Mouse (Mus musculus) kidney, embryonic 16.5 days (tissue): ENCODE measurements at regions not wholly inside any gene's neighbourhood (a gene's known extent, or its start where the extent isn't known, plus 50 kb on each side); places are given as distances from the start of the nearest gene placed in this dataset.
A peak's percentile ranks its signal among the peaks of the same experiment; 100 is the strongest.

Experiments
- ATAC-seq: fragments of 200-750 bp; cut with Nextera tagmentation; 2 replicates; pipeline ENCODE4 v1.8.0; 2017; ENCODE audit warnings: moderate TSS enrichment; ENCODE audit not compliant: low FRiP score, low TSS enrichment
- H3K27ac ChIP-seq: fragments of 300-500 bp; sonication (generic); 2 replicates; pipeline ENCODE4 v1.5.1; 2014; ENCODE audit warnings: low read length
- H3K27me3 ChIP-seq: fragments of 300-500 bp; sonication (generic); 2 replicates; pipeline ENCODE4 v1.6.1; 2014; ENCODE audit warnings: low read length, control low read depth, mixed read lengths; ENCODE audit not compliant: insufficient read depth
- H3K36me3 ChIP-seq: fragments of 300-500 bp; sonication (generic); 2 replicates; pipeline ENCODE4 v1.6.1; 2014; ENCODE audit warnings: low read length, control low read depth, mixed read lengths; ENCODE audit not compliant: insufficient read depth
- H3K4me1 ChIP-seq: fragments of 300-500 bp; sonication (generic); 2 replicates; pipeline ENCODE4 v1.6.1; 2014; ENCODE audit warnings: low read length, control low read depth, mixed read lengths; ENCODE audit not compliant: insufficient read depth
- H3K4me2 ChIP-seq: fragments of 300-500 bp; sonication (generic); replicated peaks from 2 replicates; pipeline ENCODE4 v1.6.1; 2014; ENCODE audit warnings: low read depth, low read length
- H3K4me3 ChIP-seq: fragments of 300-500 bp; sonication (generic); 2 replicates; pipeline ENCODE4 v1.5.1; 2014; ENCODE audit warnings: mild to moderate bottlenecking, low read length
- H3K9ac ChIP-seq: fragments of 300-500 bp; sonication (generic); replicated peaks from 2 replicates; pipeline ENCODE4 v1.6.1; 2014; ENCODE audit warnings: low read length
- H3K9me3 ChIP-seq: fragments of 300-500 bp; sonication (generic); 2 replicates; pipeline ENCODE4 v1.6.1; 2016; ENCODE audit warnings: low read length, control low read depth
- WGBS: fragments of 180-500 bp; shearing (Covaris S2); extraction: QIAGEN DNeasy Blood & Tissue Kit; methylation state at CpG from one replicate; pipeline ENCODE4 v1.1.7; 2014; 5-methylcytosine and 5-hydroxymethylcytosine counted together

GRCm38 (mm10) chr11:89206788-89207187 lies 95.3 kb downstream of the Nog start:
- WGBS = 39% methylated on average over 3 of the region's 3 CpGs
- Histone ChIP-seq H3K27ac (no peak overlapping the region), H3K9ac (no peak overlapping the region), H3K27me3 (no peaks in the 10 kb centered on the region), H3K4me1 (peaks cover 8% of the 10 kb centered on the region; the same call in 1 of the 2 replicates), H3K9me3 (no peaks in the 10 kb centered on the region), H3K36me3 (no peaks in the 10 kb centered on the region), H3K4me2 (no peak overlapping the region), H3K4me3 (no peak overlapping the region)
- no peak for ATAC-seq

- no peak overlapping the region for H3K4me2 ChIP-seq
- H3K27me3 ChIP-seq = no peaks in the 10 kb centered on the region
- WGBS = 59% methylated on average over 7 of the region's 7 CpGs
- no peak overlapping the region for H3K9ac ChIP-seq
- H3K27ac ChIP-seq = no peak overlapping the region
- no peaks in the 10 kb centered on the region for H3K9me3 ChIP-seq
- H3K4me1 ChIP-seq = peaks cover 7% of the 10 kb centered on the region; the same call in 1 of the 2 replicates
- no peak for ATAC-seq
- no peaks in the 10 kb centered on the region for H3K36me3 ChIP-seq
- no peak overlapping the region for H3K4me3 ChIP-seq
These were observed 97.1 kb downstream of the Nog start for GRCm38 (mm10) chr11:89204948-89205545.

GRCm38 (mm10) chr11:89200458-89200857 lies 101.7 kb downstream of the Nog start:
- WGBS = 95% methylated on average over 3 of the region's 3 CpGs
- H3K9me3 ChIP-seq = no peaks in the 10 kb centered on the region
- no peak overlapping the region for H3K9ac ChIP-seq
- ATAC-seq = no peak
- no peak overlapping the region for H3K4me2 ChIP-seq
- no peaks in the 10 kb centered on the region for H3K4me1 ChIP-seq
- no peaks in the 10 kb centered on the region for H3K36me3 ChIP-seq
- H3K27me3 ChIP-seq = no peaks in the 10 kb centered on the region
- no peak overlapping the region for H3K4me3 ChIP-seq
- H3K27ac ChIP-seq = no peak overlapping the region

GRCm38 (mm10) chr11:89192815-89193214 lies 109.3 kb downstream of the Nog start:
- Histone ChIP-seq H3K27ac (no peak overlapping the region), H3K9ac (no peak overlapping the region), H3K4me3 (no peak overlapping the region), H3K36me3 (no peaks in the 10 kb centered on the region), H3K9me3 (no peaks in the 10 kb centered on the region), H3K4me2 (no peak overlapping the region), H3K27me3 (peaks cover 4% of the 10 kb centered on the region; the same call in 1 of the 2 replicates), H3K4me1 (no peaks in the 10 kb centered on the region)
- no peak for ATAC-seq
- 86% methylated on average over 3 of the region's 3 CpGs for WGBS

GRCm38 (mm10) chr11:89186911-89187621 lies 113.4 kb downstream of the Gm525 start:
- peak; percentile 96 for ATAC-seq
- WGBS = 5% methylated on average over 26 of the region's 26 CpGs
- Histone ChIP-seq H3K36me3 (no peaks in the 10 kb centered on the region), H3K4me1 (peaks cover 20% of the 10 kb centered on the region), H3K9ac (peak overlapping the region; percentile 35; the same call in 1 of the 2 replicates), H3K4me3 (peak overlapping the region; percentile 23), H3K27ac (peak overlapping the region; percentile 48), H3K27me3 (peaks cover 7% of the 10 kb centered on the region), H3K4me2 (peak overlapping the region; percentile 49), H3K9me3 (no peaks in the 10 kb centered on the region)

- no peak overlapping the region for H3K27ac ChIP-seq
- H3K27me3 ChIP-seq = peaks cover 7% of the 10 kb centered on the region
- H3K4me3 ChIP-seq = no peak overlapping the region
- no peaks in the 10 kb centered on the region for H3K9me3 ChIP-seq
- ATAC-seq = no peak
- no peak overlapping the region for H3K4me2 ChIP-seq
- H3K36me3 ChIP-seq = no peaks in the 10 kb centered on the region
- peaks cover 20% of the 10 kb centered on the region for H3K4me1 ChIP-seq
- 59% methylated on average over 6 of the region's 6 CpGs for WGBS
- no peak overlapping the region for H3K9ac ChIP-seq
These were observed 112.2 kb downstream of the Gm525 start for GRCm38 (mm10) chr11:89185862-89186261.

GRCm38 (mm10) chr11:89181471-89181870 lies 107.8 kb downstream of the Gm525 start:
- no peak overlapping the region for H3K4me3 ChIP-seq
- no peak for ATAC-seq
- peaks cover 8% of the 10 kb centered on the region for H3K4me1 ChIP-seq
- peaks cover 3% of the 10 kb centered on the region; the same call in 1 of the 2 replicates for H3K27me3 ChIP-seq
- H3K27ac ChIP-seq = no peak overlapping the region
- no peaks in the 10 kb centered on the region for H3K9me3 ChIP-seq
- no peak overlapping the region for H3K4me2 ChIP-seq
- no peaks in the 10 kb centered on the region for H3K36me3 ChIP-seq
- WGBS = 76% methylated on average over 5 of the region's 5 CpGs
- H3K9ac ChIP-seq = no peak overlapping the region

- Histone ChIP-seq H3K4me3 (no peak overlapping the region), H3K27ac (no peak overlapping the region), H3K27me3 (no peaks in the 10 kb centered on the region), H3K9me3 (no peaks in the 10 kb centered on the region), H3K4me2 (no peak overlapping the region), H3K4me1 (peaks cover 13% of the 10 kb centered on the region), H3K9ac (no peak overlapping the region), H3K36me3 (no peaks in the 10 kb centered on the region)
- ATAC-seq = no peak
- WGBS = 96% methylated on average over 7 of the region's 7 CpGs
These were observed 104.8 kb downstream of the Gm525 start for GRCm38 (mm10) chr11:89178436-89178835.

- Histone ChIP-seq H3K4me1 (peaks cover 13% of the 10 kb centered on the region), H3K9me3 (no peaks in the 10 kb centered on the region), H3K9ac (no peak overlapping the region), H3K27me3 (no peaks in the 10 kb centered on the region), H3K4me3 (no peak overlapping the region), H3K4me2 (peak overlapping the region; percentile 14), H3K36me3 (no peaks in the 10 kb centered on the region), H3K27ac (no peak overlapping the region)
- whole genome bisulfite sequencing = 2% methylated on average over 9 of the region's 9 CpGs
- peak; percentile 67 for ATAC-seq
These were observed 101.9 kb downstream of the Gm525 start for GRCm38 (mm10) chr11:89175511-89175910.

GRCm38 (mm10) chr11:89174967-89175366 lies 101.3 kb downstream of the Gm525 start:
- WGBS = 16% methylated on average over 6 of the region's 6 CpGs
- H3K4me2 ChIP-seq = peak overlapping the region; percentile 14
- H3K4me1 ChIP-seq = peaks cover 13% of the 10 kb centered on the region
- H3K36me3 ChIP-seq = no peaks in the 10 kb centered on the region
- H3K27me3 ChIP-seq = no peaks in the 10 kb centered on the region
- no peak overlapping the region for H3K9ac ChIP-seq
- H3K4me3 ChIP-seq = no peak overlapping the region
- H3K9me3 ChIP-seq = no peaks in the 10 kb centered on the region
- no peak overlapping the region for H3K27ac ChIP-seq
- ATAC-seq = no peak
